Mouse (Mus musculus): ENCODE measurements around the gene Dlec1.

The Dlec1 gene

DNA sequence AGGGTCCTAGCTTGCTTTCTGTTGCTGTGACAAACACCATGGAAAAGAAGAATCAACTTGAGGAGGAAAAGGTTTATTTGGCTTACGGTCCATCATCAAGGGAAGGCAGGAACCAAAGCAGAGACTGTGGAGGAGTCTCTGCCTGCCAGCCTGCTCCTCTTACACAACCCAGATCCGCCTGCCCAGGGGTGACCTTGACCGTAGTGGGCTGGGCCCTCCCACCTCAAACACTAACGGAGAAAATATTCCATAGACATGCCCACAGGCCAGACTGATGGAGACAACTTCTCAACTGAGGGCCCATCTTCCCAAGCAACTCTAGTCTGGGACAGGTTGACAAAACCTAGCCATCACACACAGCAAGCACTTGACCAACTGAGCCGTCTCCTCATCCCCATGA, 39.8 kb downstream of the Dlec1 start:
- DNase-seq (ENCODE audit: low read depth, low spot score): no peak

DNA sequence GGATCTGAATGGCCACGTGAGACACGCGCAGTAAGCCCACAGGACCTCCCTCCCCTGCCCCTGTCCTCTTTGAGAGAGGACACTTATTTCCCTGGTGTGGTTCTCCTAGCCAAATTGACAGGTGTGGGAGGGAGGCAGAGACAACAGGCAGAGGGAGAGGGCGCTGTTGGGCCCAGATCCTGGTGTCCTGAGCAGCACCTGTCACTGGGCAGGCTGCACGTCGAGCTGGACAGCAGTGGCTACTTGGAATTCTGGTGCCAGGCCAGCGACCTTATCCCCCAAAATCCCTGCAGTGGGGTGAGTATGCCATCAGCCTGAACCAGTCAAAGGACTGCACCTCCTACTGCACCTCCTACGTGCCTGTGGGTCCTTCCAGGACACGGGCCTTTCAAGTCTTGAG, 41.1 kb downstream of the Dlec1 start:
- DNase-seq (ENCODE audit: low read depth, low spot score): no peak

DNA sequence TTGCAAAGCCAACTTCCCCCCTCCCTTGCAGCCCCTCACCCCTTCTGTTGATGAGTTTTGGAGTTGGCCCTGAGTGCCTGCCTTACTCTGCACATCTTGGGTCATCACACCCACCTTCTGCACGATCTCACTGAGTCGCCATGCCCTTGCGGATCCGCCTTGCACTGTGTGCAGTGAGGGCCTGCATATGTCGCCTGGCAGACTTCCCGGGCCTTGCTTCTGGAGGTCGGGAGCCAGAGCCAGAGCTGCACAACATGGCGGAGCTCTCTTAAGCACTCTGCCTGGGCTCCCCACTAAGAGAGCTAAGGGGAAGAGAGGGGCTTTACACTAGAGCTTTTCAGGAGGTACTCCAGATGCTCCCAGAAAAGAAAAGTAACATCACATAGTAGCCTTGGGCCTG, 42.4 kb downstream of the Dlec1 start:
- no peak for DNase-seq (ENCODE audit: low read depth, low spot score)

DNA sequence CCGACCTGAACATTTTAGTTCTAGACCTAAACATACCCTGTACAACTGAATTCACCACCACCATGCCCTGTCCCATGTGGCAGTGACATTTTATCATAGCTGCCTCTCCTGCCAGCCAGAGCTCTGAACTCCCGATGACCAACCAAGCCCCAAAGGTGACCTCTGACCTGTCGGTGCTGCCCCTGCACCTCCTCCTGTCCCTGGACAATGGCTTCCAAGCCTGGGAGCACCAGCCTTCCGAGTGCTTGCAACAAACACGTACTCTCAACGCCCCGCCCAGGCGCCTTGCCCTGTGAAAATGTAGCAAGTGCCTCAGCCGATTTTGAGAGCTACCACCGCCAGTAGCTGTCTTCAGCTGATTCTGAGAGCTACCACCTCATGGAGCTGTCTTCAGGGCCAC, 42.9 kb downstream of the Dlec1 start:
- no peak for DNase-seq (ENCODE audit: low read depth, low spot score)

DNA sequence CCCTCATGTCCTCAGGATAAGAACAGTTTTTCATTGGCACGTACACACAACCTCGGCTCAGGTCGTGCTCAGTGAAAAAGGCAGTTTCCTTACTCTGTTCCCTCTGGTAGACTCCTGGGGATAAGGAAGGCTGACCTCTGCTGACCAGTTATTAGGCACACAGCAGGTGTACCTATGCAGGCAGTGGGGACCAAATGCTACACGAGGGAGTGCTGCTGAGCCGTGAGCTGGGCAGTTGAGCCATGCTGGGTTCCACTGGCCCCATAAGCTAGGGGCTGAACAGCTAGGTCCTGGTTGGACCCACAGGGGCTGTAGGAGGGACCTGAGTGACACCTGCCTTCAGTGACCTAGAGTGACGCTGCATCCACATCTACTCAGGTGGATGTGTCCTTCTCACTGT, 43.4 kb downstream of the Dlec1 start:
- no peak for DNase-seq (ENCODE audit: low read depth, low spot score)

DNA sequence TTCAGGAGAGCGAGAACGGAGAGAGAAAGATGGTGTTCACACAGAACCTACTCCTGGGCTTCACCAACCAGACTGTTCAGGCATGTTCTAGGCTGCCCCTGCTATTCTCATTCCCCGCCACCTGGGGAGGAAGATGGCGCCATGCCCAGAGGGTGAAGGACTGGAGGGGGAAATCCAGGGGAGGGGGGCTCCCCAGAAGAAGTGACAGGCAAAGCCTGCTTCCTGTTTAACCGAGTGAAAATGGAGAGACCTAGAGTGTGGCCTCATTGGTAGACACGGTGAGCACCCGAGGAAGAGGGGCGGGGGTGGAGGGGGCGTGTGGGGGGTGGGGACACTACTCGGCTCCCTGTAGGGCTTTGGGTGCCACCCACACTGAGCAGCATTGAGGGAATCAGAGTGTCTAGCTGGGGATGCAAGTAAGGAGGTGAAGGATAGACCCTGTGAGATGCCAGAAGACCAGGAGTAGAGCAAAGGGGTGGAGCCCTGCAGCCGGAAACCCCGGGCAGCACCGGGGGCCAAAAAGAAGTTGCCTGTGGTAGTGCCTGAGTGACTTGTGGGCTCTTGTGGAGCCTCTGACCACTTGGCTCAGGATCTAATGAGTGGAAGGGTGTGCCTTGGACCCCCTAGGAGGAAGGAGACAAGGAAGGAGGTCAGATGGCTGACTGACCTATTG, 44.0 kb downstream of the Dlec1 start:
- no peak for DNase-seq (ENCODE audit: low read depth, low spot score)

DNA sequence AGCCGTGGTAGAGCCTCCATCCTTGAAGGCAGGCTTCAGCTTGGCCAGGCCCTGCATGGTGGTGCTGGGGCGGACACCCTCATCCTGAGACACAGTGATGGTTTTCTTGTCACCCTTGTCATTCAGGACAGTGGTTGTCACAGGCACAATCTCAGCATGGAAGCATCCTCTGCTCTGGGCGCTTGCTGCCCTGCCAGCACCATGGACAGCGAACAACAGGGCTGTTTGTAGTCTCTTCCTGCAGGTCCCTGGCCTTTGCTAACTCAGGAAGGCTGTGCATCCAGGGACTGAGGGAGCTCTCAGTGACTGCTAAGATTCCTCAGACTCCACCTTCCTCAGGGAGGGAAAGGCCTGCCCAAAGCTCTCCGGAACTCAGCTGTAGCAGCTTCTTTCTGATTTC, 47.3 kb downstream of the Dlec1 start:
- DNase-seq (ENCODE audit: low read depth, low spot score): peak; percentile 32

DNA sequence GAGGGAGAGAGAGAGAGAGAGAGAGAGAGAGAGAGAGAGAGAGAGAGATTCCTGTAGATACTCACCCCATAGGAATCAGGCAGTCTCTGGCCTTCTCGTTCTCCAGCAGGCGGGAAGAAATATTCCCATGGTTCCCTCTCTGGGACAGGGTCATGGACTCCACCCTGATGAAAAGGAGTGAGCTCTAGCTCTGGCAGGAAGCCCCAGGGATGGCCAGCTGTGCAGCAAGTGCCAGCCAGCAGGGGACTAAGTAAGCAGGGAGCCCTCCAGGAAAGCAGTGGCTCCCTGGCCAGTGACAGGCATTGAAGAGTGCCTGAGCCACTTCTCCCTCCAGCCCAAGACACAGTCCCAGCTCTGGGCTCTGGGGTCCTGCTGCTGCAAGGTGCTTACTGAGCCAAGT, 49.5 kb downstream of the Dlec1 start:
- DNase-seq (ENCODE audit: low read depth, low spot score): no peak

DNA sequence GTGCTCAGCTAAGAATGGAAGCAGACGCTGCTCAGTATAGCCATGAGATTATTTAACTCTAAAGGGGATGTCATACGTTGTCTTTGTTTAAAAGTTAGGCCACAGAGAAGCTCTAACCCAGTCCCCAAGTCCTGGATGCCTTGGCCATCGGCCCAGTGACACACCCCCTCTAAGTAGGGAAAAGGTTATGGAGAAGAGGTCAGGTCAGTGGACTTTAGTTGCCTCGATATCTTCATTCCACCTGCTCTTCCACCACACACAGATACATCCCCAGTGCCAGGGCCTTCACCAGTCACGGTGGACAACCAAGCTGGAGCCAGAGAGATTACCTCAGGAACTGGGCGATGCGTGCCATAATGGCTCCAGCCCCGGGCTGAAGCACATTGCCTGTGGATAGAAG, 53.1 kb downstream of the Dlec1 start:
- DNase-seq (ENCODE audit: low read depth, low spot score): no peak

DNA sequence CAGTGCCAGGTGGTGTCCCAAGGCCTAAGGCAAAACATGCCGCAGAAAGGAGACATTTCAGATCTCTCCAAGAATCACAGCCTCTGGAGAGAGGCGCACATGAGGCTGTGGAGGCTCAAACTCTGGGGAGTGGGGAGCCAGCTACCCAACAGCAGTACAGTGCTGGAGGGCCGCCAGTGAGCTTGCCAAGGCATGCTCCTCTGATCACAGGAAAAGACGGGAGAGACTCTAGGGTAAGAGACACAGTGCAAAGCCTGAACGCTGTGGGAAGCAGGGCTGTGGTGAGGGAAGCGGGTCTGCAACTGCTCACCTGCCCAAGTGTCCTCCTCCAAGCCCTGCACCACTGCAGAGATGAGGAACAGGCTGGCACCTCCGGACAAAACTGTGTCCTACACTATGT, 53.5 kb downstream of the Dlec1 start:
- no peak for DNase-seq (ENCODE audit: low read depth, low spot score)

DNA sequence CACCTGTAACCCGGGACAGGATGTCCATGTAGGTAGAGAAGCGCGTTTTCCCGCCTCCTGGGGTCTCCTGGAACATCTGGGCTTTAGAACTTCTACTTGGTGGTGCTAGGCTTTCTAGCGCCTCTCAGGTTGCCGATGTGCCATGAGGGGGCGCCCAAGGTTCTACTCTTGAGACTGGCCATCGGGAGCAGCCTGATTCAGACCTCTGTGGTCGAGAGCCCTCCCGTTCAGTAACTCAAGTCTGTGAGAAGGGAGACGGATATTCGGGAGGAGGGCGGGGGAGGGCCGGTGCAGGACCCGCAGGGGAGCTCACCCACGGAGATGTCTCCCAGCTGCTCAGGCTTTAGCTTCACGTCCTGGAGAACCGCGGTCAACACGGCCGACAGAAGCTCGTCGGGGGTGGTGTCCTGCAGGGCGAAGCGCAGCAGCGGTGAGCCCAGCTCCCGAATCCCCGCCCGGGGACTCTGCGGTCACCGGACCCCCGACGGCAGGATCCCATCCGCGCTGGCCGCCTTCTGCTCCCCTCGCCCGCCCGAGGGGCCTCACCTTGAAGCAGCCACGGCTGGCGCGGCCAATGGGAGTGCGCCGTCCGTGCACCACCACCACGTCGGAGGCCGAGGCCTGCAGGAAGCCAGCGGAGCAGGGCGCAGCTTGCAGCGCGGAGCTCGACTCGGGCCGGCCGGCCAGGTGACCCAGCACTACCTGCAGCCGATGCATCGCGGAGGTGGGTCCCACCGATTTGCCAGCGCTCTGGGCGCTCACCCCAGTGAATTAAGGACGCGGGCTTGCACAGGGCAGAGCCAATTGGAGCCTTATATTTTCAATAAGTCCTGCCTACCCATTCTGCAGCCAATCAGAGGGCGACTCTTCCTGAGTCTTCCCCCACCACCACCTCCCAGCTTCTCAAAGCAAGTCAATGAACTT, 54.3 kb downstream of the Dlec1 start, which contains the start of gene Acaa1b:
Acaa1b (minus strand) TSS at position 816 of the 924 bp plus-strand sequence.
- peak; percentile 40 for DNase-seq (ENCODE audit: low read depth, low spot score)

DNA sequence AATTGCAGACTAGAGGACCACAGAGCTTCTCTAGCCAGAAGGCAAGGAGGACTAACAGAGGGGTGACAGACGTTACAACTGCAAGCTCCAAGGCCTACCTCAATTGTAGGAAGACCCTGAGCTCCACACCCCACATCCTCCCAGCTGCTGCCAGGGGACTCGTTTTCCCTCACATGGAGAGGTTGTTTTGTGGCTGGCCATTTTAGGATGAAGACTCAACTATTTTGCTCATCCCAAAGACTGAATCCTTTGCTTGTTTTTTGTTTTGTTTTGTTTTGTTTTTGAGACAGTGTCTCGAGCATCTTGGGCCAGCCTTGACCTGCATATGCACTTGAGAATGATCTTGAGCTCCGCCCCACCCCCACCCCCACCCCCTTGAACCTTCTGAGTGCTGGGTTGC, 56.6 kb downstream of the Dlec1 start, which contains the start of gene Gm47289:
Gm47289 (plus strand) TSS at position 301 of the 400 bp plus-strand sequence.
- no peak for DNase-seq (ENCODE audit: low read depth, low spot score)

DNA sequence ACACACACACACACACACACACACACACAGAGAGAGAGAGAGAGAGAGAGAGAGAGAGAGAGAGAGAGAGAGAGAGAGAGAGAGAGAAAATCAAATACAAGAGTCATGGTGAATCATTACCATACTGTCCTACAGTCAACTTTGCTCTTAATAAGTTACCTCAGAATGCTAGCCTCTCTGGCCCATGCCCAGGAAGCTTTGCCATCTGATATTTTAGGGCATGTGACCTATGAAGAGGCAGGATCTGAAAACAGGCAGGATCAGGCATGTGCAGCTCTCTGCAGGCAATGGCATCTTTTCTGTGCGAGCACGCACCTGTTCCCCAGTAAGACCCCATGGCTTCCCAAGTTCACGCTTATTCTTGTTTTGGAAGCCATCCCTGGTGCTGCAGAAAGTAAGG, 58.4 kb downstream of the Dlec1 start:
- no peak for DNase-seq (ENCODE audit: low read depth, low spot score)

DNA sequence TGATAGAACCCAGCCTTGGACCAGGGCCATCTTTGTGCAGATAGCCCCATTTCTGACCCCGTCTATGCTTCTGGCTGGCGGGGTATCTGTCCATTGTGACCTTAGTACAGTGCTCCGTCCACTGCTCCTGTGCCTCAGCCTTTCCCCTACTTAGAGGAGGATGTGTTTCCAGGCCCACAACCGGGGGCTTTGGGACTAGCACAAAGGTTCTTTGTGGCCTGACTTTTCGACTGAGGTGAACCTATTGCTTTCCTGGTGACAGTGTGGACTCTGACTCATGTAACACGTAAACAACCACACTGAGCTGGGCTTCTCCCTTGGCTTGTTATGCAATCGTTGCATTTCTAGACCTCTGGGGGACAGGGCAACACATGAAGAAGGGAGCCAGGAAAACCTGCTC, 62.5 kb downstream of the Dlec1 start:
- DNase-seq (ENCODE audit: low read depth, low spot score): no peak

DNA sequence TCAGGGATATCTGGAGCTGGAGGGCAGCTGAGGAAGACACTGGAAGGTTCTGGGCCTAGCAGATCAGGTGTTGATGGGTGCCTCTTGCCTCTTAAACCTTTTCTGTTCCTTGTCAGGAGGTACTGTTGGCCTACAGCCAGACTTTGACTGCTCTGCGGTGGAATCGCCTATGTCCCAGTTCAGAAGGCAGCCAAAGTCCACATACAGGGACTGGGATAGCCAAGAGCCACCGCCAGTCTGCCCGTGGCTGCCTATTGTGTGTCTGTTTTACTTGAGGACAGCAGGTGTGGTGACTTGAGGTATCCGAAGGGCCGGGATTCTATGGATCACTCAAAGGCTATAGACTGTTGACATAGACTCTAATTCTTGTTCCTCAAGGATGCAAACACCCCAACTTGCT, 63.3 kb downstream of the Dlec1 start:
- DNase-seq (ENCODE audit: low read depth, low spot score): no peak

DNA sequence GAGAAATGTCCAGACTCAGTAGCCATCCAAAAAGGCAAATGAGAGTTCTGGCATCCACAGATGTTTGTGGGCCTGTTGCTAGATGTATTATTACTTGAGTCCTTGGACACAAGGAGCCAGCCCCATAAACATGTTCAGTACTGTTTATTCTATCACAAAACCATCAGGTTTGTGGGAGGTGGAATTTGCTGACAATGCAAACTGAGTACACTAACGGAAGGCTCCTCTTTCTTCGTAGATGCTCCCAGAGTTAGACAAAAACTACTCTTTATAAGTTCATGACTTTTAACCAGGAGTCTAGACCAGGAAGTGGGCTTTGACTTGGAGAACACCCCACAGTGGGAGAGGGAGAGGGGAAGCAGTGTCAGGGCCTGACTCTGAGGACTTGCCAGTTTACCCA, 65.3 kb downstream of the Dlec1 start:
- no peak for DNase-seq (ENCODE audit: low read depth, low spot score)

DNA sequence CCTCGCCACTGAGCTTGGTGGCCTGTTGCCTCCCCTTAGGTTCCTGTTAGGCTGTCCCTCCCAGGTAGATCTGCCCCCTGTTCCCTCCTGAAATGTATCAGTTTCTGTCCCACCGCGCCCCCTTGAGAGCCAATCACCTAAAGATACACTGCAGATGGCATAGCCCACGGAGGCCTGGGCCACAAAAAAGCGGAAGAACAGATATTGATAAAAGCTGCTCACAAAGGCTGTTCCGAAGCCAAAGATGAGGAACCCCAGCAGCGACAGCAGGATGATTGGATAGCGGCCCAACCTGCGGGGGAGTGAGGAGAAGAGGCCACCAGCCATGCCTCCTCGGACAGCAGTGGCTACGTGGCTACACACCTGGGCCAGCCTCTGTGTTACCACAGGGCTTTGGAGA, 77.0 kb downstream of the Dlec1 start:
- DNase-seq (ENCODE audit: low read depth, low spot score): no peak

DNA sequence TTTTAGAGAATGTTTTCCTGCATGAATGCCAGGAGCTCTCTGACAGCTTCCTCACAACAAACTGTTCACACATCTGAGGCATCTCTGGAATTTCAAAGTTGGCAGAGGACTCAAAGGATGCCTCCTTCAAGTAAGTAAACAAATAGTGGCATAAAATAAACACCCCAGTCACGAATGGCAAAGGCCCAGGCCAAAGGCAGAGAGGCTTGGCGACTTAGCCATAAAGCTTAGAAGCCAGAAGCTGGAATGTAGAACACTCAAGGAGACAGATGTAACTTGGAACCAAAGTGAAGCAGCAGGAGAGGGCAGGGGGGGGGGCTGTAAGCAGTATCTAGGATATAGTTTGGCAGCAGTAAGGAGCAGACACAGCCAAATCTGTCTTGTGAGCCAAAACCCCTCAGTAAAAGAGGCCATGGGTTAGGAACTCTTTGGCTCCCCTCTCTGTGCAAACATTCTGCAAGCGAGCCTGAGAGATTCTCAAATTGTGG, 79.0 kb downstream of the Dlec1 start:
- DNase-seq (ENCODE audit: low read depth, low spot score): no peak

DNA sequence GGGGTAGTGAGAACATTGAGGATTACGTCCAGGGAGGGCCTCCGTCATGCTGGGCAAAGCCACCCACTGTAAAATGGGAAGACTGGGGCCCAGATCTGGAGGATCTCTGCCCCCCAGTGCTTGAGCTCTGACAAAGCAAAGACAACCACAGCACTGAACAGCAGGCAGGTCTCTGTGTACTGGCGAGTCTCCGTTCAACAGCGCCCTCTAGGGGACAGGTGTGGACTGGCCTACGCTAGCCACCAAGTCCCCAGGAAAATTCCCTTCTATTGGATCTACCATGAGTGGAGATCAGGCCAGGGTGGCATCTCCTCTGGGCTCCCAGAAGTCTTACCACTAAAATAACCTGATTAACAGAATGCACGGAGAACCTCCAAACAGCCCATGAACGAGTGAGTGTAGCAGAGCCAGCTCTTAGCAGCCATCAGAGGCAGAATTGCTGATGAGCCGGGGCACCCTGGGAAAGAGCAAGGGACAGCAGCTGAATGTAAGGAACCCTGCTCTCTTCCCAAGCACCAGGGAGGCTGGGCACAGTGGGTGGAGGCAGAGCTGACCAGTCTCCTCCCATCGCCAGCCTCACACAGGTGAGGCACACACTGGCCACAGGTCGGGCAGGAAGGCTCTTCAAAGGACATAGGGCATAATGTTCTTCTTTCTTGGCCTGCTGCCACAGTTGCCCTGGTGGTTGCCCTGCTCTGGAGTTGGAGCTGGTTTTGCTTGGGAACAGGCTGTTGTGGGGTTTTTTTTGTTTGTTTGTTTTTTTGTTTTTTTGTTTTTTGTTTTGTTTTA, 90.1 kb downstream of the Dlec1 start:
- DNase-seq (ENCODE audit: low read depth, low spot score): peak; percentile 49
